Mouse (Mus musculus) right cerebral cortex, adult 2 months (tissue): ENCODE data around the gene Mlx.

ENCODE experiments used
- DNase-seq, 2 experiments: peaks; one replicate each; pipeline ENCODE4 v3.0.0; 2021 to 2022; ENCODE audit warnings: low spot score in 2 of 2

Mlx gene

DNA sequence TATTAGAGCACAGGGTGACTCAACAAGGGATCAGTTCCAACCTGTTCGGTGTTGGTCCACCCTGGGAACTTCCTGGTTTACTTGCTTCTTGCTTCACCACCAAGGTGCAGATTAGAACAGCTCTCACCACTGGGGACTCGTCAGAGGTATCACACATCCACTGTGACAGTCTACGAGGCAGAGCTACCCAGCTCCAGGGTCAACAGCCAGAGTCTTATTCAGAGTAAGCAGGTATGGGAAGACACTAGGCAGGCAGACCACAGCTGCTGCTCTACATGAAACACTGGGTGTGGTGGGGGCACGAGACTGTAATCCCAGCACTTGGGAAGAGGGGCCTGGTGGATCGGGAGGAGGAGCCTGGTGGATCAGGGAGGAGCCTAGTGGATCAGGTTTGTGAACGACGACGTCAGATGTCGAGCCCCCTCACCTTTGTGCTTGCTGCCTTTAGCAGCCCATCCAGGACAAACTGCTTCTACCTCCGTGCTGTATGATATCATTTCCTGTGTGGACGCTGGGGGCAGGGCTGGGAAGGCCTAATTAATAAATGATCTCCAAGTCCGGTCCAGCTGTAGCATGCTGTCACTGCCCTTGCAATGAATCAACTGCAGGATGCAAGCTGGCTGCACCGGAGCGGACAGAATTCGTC lies 51.6 kb downstream of the Mlx start:
- no peak for DNase-seq

DNA sequence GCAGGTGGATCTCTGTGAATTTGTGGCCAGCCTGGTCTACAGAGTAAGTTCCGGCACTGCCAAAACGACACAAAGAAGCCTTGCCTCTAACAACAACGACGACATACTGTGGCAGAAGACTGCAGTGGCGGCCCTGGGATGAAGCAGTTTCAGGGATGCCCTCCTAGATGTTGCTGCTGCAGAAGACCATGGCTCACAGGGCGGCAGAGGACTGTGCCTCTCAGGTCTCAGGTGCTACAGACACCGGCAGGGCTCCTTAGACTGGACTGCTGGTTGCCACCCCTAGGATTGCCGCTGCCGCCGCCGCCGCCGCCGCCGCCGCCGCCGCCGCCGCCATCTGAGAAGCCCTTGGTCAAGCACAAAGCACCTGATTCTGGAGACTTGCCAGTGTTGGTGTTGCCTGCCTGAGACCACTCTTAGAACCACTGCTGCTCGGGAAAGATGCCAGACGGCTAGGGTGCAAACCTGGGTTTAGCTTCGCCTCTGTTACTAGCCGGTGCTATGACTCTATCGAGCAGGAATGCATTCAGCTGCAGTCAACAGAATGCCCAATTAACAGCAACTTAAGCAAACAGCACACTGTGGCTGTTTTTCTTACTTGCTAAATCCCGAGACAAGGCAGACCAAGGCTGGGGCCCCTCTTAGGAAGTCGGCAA lies 53.2 kb downstream of the Mlx start:
- no peak for DNase-seq

DNA sequence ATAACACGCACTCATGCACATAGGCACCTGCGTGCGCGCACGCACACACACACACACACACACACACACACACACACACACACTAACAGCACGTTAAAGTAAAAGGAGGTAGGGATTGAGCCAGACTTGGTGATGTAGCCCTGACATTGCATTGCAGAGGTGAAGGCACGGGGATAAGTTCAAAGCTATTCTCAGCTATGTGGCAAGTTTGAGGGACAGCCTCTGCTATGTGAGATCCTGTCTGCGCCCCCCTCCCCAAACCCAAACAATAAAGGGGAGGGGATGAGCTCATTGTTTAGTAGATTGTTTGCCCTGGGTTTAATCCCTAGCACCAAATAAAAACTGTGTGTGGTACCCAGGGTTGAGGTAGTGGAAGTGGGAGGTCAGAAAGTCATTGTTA lies 54.0 kb downstream of the Mlx start:
- no peak for DNase-seq
